Mouse (Mus musculus): Measurements from ENCODE around the gene Rhox2b.
"Not testable (repeated sequence)": the region's sequence is repeated elsewhere in the genome, so short reads cannot be mapped to it uniquely, and the experiment has no call there.

DNA sequence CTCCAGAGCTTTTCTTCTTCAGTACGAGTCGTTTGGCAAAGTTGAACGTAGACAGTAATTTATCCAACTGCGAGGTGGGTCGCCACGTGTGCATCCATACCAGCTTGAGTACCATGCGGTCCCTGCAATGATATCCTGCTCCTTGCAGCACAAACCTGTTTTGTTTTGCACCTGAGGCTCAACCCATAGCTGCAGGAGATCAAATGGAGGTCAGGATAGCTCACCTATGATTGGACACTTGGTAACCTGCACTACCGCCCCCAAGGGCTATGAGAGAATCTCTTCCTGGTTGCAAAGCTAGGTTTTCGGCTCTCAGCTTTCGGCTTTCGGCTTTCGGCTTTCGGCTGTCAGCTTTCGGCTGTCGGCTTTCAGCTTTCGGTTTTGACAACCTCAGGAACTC is 21.3 kb upstream of the Rhox2b start, which contains the start of gene Rhox4a2:
- not testable (repeated sequence) for TF ChIP-seq POLR2A (IDR thresholded peaks at IDR 0.05; ENCODE audit: borderline replicate concordance, insufficient read depth, low read length); CTCF (IDR thresholded peaks at IDR 0.05; ENCODE audit: borderline replicate concordance, insufficient read depth, low read depth, low read length)
